Mouse (Mus musculus) midbrain, embryonic 12.5 days (tissue): Measurements from ENCODE around the gene Fto. TPM values are rescaled to one million over a fixed set of nuclear protein-coding genes. Genes with fewer than 3 reads are reported as not detected.

Source experiments
- ATAC-seq: fragments of 200-750 bp; cut with Nextera tagmentation; 2 replicates; pipeline ENCODE4 v1.8.0; 2017; ENCODE audit warnings: low read depth, moderate TSS enrichment, moderate library complexity; ENCODE audit not compliant: low FRiP score
- H3K27ac ChIP-seq: fragments of 300-500 bp; sonication (generic); replicated peaks from 2 replicates; pipeline ENCODE4 v1.5.1; 2016; ENCODE audit warnings: mild to moderate bottlenecking
- H3K27me3 ChIP-seq: fragments of 300-500 bp; sonication (generic); 2 replicates; pipeline ENCODE4 v1.6.1; 2016; ENCODE audit warnings: mild to moderate bottlenecking
- H3K36me3 ChIP-seq: fragments of 300-500 bp; sonication (generic); 2 replicates; pipeline ENCODE4 v1.6.1; 2016
- H3K4me1 ChIP-seq: fragments of 300-500 bp; sonication (generic); 2 replicates; pipeline ENCODE4 v1.6.1; 2016
- H3K4me2 ChIP-seq: fragments of 300-500 bp; sonication (generic); replicated peaks from 2 replicates; pipeline ENCODE4 v1.6.1; 2016; ENCODE audit warnings: mild to moderate bottlenecking, moderate library complexity
- H3K4me3 ChIP-seq: fragments of 300-500 bp; sonication (generic); 2 replicates; pipeline ENCODE4 v1.5.1; 2016; ENCODE audit warnings: mild to moderate bottlenecking
- H3K9ac ChIP-seq: fragments of 300-500 bp; sonication (generic); replicated peaks from 2 replicates; pipeline ENCODE4 v1.6.1; 2016; ENCODE audit warnings: mild to moderate bottlenecking, moderate library complexity
- H3K9me3 ChIP-seq: fragments of 300-500 bp; sonication (generic); 2 replicates; pipeline ENCODE4 v1.6.1; 2016; ENCODE audit warnings: mild to moderate bottlenecking
- WGBS: fragments of 180-500 bp; shearing (Covaris S2); methylation state at CpG from one replicate; pipeline ENCODE4 v1.1.7; 2016; 5-methylcytosine and 5-hydroxymethylcytosine counted together
- polyA plus RNA-seq: library from polyadenylated mRNA; unstranded; fragments of >200 nt; fragmentation: Nextera tagmentation; extraction: Ambion mirVana; gene quantifications from 2 replicates; pipeline ENCODE4 v1.2.1, GENCODE M21; 2016

The Fto gene
- polyA plus RNA-seq, 1 experiment from 2014 or later, result 115 TPM

- Histone ChIP-seq H3K9ac (no peak overlapping the region), H3K27ac (no peak overlapping the region), H3K4me3 (no peak overlapping the region), H3K27me3 (no peaks in the 10 kb centered on the region), H3K36me3 (no peaks in the 10 kb centered on the region; the same call in 1 of the 2 replicates), H3K9me3 (no peaks in the 10 kb centered on the region), H3K4me2 (no peak overlapping the region), H3K4me1 (peaks cover 34% of the 10 kb centered on the region)
- no peak for ATAC-seq
- 79% methylated on average over 3 of the region's 3 CpGs for WGBS
Measured at GRCm38 (mm10) chr8:91326018-91326417, 12.7 kb downstream of the Fto start.

DNA sequence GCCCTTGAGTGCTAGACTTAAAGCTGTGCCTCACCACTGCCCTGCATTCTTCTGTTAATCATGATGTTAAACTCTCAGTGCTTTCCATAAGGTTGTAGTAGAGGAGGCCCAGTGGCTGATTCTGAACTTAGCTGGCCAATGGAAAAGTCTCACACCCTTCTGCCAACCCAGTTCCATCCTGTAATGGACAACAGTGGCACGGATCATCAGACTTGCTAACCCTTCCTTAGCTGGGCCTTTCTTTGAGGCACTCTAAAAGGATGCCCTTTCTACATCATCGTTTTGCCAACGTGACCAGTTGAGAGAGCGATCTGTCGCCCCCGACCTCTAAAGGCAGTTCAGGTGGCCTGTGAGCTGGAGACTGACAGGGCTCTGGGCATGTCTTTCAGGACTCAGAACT is 13.6 kb downstream of the Fto start:
- H3K36me3 ChIP-seq, result no peaks in the 10 kb centered on the region; the same call in 1 of the 2 replicates
- no peaks in the 10 kb centered on the region for H3K9me3 ChIP-seq
- no peak overlapping the region for H3K4me3 ChIP-seq
- H3K27ac ChIP-seq, result no peak overlapping the region; the same call in 1 of the 2 replicates
- 88% methylated on average over 6 of the region's 6 CpGs for WGBS
- ATAC-seq, result no peak
- no peak overlapping the region for H3K9ac ChIP-seq
- H3K27me3 ChIP-seq, result no peaks in the 10 kb centered on the region
- no peak overlapping the region for H3K4me2 ChIP-seq
- H3K4me1 ChIP-seq, result peaks cover 41% of the 10 kb centered on the region

DNA sequence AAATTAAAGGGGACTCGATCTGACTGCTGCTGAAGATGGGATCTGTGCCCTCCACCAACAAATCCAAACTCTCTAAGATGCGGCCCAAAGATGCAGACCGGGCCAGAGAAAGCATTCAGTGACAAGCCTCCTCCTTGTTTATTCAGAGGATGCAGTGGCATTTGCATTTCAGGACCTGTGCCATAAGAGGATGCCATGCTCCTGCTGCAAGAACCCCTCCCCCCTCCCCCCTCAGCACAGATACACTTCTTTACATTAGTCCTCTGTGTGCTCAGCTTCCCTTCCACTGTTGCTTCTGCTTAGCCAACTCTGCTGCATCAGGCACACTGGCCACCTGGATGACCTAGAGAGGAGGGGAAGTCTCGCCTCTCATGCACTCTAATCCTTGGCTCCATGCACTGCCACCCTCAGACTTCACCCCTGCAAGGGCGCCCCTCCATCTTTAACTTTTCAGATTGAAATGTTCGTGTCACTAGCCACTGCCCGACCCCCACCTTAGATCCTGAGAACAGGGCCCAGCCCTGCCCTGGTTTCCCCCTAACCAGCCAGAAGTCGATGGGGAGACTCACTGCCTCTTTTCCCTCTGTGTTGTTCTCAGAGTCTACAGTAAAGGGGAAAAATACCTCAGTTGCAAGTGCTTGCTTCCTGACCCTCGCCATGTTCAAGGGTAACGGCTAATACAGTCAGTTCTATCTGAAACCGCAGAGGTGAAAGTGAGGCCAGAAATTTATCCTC is 14.3 kb downstream of the Fto start:
- Histone ChIP-seq H3K27me3 (no peaks in the 10 kb centered on the region), H3K4me3 (no peak overlapping the region), H3K9ac (no peak overlapping the region), H3K9me3 (no peaks in the 10 kb centered on the region), H3K4me2 (no peak overlapping the region), H3K36me3 (no peaks in the 10 kb centered on the region; the same call in 1 of the 2 replicates), H3K27ac (no peak overlapping the region; the same call in 1 of the 2 replicates), H3K4me1 (peaks cover 43% of the 10 kb centered on the region)
- WGBS, result 79% methylated on average over 11 of the region's 11 CpGs
- no peak for ATAC-seq

DNA sequence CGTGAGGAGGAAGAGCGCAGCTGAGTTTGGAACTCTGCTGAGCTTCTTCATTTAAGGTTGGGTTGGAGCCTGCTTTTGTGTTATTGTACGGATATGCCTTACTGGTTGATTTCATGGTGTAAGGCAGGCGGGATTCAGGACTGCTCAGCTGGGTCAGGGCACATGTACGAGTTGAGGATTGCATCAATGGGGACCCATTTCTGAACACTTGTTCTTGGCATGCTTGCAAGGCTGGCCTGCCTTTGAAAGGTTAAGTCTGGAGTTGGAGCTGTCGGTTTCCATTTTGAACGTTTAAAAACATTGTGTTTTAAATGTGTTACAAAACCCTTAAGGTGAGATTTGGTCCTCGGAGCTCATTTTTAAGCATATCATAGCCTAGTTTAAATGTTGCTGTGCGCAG is 15.7 kb downstream of the Fto start:
- no peaks in the 10 kb centered on the region for H3K9me3 ChIP-seq
- no peaks in the 10 kb centered on the region; the same call in 1 of the 2 replicates for H3K36me3 ChIP-seq
- peak overlapping the region; percentile 78 for H3K27ac ChIP-seq
- H3K9ac ChIP-seq, result no peak overlapping the region
- no peak overlapping the region for H3K4me2 ChIP-seq
- H3K27me3 ChIP-seq, result no peaks in the 10 kb centered on the region
- WGBS, result 74% methylated on average over 9 of the region's 9 CpGs
- H3K4me1 ChIP-seq, result peaks cover 43% of the 10 kb centered on the region
- H3K4me3 ChIP-seq, result no peak overlapping the region
- ATAC-seq, result no peak

GRCm38 (mm10) chr8:91329461-91329850 is 16.1 kb downstream of the Fto start:
- H3K4me2 ChIP-seq, result no peak overlapping the region

GRCm38 (mm10) chr8:91338389-91339154 is 25.2 kb downstream of the Fto start:
- Histone ChIP-seq H3K36me3 (peaks cover 4% of the 10 kb centered on the region; the same call in 1 of the 2 replicates), H3K4me2 (no peak overlapping the region), H3K4me1 (peaks cover 5% of the 10 kb centered on the region; the same call in 1 of the 2 replicates), H3K27ac (no peak overlapping the region), H3K9ac (no peak overlapping the region), H3K4me3 (no peak overlapping the region), H3K27me3 (no peaks in the 10 kb centered on the region), H3K9me3 (0 out of 2 replicates have a peak, but pooled peaks cover 10% of the 10 kb centered on the region)
- WGBS, result 92% methylated on average over 6 of the region's 6 CpGs
- no peak for ATAC-seq

More at GRCm38 (mm10) chr8:91329461-91329850, 16.1 kb downstream of the Fto start:
- Histone ChIP-seq H3K9ac (no peak overlapping the region), H3K36me3 (no peaks in the 10 kb centered on the region; the same call in 1 of the 2 replicates), H3K9me3 (0 out of 2 replicates have a peak, but pooled peaks cover 2% of the 10 kb centered on the region), H3K4me3 (no peak overlapping the region), H3K27ac (peak overlapping the region; percentile 78), H3K4me1 (peaks cover 43% of the 10 kb centered on the region), H3K27me3 (no peaks in the 10 kb centered on the region)
- 28% methylated on average over 6 of the region's 6 CpGs for WGBS
- no peak for ATAC-seq

GRCm38 (mm10) chr8:91339651-91340050 is 26.3 kb downstream of the Fto start:
- H3K27ac ChIP-seq, result no peak overlapping the region
- no peak overlapping the region for H3K4me2 ChIP-seq
- H3K4me3 ChIP-seq, result no peak overlapping the region
- peaks cover 5% of the 10 kb centered on the region; the same call in 1 of the 2 replicates for H3K4me1 ChIP-seq
- no peaks in the 10 kb centered on the region for H3K27me3 ChIP-seq
- WGBS, result 91% methylated on average over 8 of the region's 8 CpGs
- 0 out of 2 replicates have a peak, but pooled peaks cover 6% of the 10 kb centered on the region for H3K9me3 ChIP-seq
- no peak for ATAC-seq
- H3K36me3 ChIP-seq, result peaks cover 4% of the 10 kb centered on the region; the same call in 1 of the 2 replicates
- no peak overlapping the region for H3K9ac ChIP-seq

GRCm38 (mm10) chr8:91340746-91341145 is 27.4 kb downstream of the Fto start:
- Histone ChIP-seq H3K4me1 (peaks cover 5% of the 10 kb centered on the region; the same call in 1 of the 2 replicates), H3K4me2 (no peak overlapping the region), H3K27me3 (no peaks in the 10 kb centered on the region), H3K27ac (no peak overlapping the region), H3K9ac (no peak overlapping the region), H3K36me3 (peaks cover 4% of the 10 kb centered on the region; the same call in 1 of the 2 replicates), H3K4me3 (no peak overlapping the region), H3K9me3 (0 out of 2 replicates have a peak, but pooled peaks cover 4% of the 10 kb centered on the region)
- ATAC-seq, result no peak
- WGBS, result 76% methylated on average over 1 of the region's 1 CpGs

DNA sequence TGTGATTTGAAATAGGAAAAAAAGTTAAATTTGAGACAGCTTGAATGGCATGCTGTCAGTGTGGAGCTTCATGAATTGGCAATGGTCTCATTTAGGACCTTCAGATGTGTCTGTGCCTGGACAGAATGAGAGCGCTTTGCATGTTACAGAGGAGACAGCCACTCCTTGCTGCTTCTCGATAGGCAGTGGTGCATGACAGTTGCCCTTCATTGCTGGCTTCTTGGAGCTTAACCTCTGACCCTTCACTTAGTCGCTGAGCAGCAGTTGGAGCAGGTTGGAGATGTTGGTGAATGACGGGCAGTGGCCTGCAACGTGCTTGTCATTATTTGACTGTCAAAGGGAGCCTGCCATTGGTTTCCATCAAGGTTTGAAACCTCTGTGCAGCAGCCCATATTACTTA is 28.9 kb downstream of the Fto start:
- Histone ChIP-seq H3K4me3 (no peak overlapping the region), H3K9ac (no peak overlapping the region), H3K36me3 (no peaks in the 10 kb centered on the region), H3K27me3 (no peaks in the 10 kb centered on the region), H3K27ac (no peak overlapping the region), H3K4me1 (peaks cover 5% of the 10 kb centered on the region; the same call in 1 of the 2 replicates), H3K4me2 (no peak overlapping the region), H3K9me3 (no peaks in the 10 kb centered on the region)
- no peak for ATAC-seq
- WGBS, result 21% methylated on average over 5 of the region's 5 CpGs

GRCm38 (mm10) chr8:91342798-91343197 is 29.5 kb downstream of the Fto start:
- no peak for ATAC-seq
- Histone ChIP-seq H3K9me3 (no peaks in the 10 kb centered on the region), H3K27ac (no peak overlapping the region), H3K36me3 (no peaks in the 10 kb centered on the region), H3K4me1 (peaks cover 5% of the 10 kb centered on the region; the same call in 1 of the 2 replicates), H3K4me3 (no peak overlapping the region), H3K27me3 (no peaks in the 10 kb centered on the region), H3K9ac (no peak overlapping the region), H3K4me2 (no peak overlapping the region)
- 74% methylated on average over 5 of the region's 5 CpGs for WGBS

GRCm38 (mm10) chr8:91344659-91345058 is 31.3 kb downstream of the Fto start:
- Histone ChIP-seq H3K9ac (no peak overlapping the region), H3K4me1 (peaks cover 5% of the 10 kb centered on the region; the same call in 1 of the 2 replicates)
- WGBS, result 97% methylated on average over 11 of the region's 11 CpGs

GRCm38 (mm10) chr8:91347146-91347545 is 33.8 kb downstream of the Fto start:
- Histone ChIP-seq H3K4me1 (peaks cover 3% of the 10 kb centered on the region; the same call in 1 of the 2 replicates), H3K9ac (no peak overlapping the region), H3K9me3 (no peaks in the 10 kb centered on the region; the same call in 1 of the 2 replicates), H3K27me3 (no peaks in the 10 kb centered on the region), H3K27ac (no peak overlapping the region), H3K4me3 (no peak overlapping the region), H3K36me3 (no peaks in the 10 kb centered on the region), H3K4me2 (no peak overlapping the region)
- no peak for ATAC-seq
- 89% methylated on average over 10 of the region's 10 CpGs for WGBS

More at GRCm38 (mm10) chr8:91344659-91345058, 31.3 kb downstream of the Fto start:
- no peaks in the 10 kb centered on the region; the same call in 1 of the 2 replicates for H3K9me3 ChIP-seq
- H3K27me3 ChIP-seq, result no peaks in the 10 kb centered on the region
- no peak overlapping the region for H3K4me2 ChIP-seq
- H3K4me3 ChIP-seq, result no peak overlapping the region
- H3K36me3 ChIP-seq, result no peaks in the 10 kb centered on the region
- ATAC-seq, result no peak
- H3K27ac ChIP-seq, result no peak overlapping the region
